Mouse (Mus musculus) testis, adult 2 months (tissue): ENCODE results near the gene Crybb2.

ENCODE experiments used
- CTCF ChIP-seq: fragments of 200-500 bp; IDR thresholded peaks from 2 replicates; pipeline ENCODE4 v1.5.1; 2012; ENCODE audit warnings: low read depth, mild to moderate bottlenecking, inconsistent platforms, low read length, moderate library complexity; ENCODE audit not compliant: control insufficient read depth, insufficient read depth, insufficient replicate concordance
- POLR2A ChIP-seq: fragments of 200-500 bp; IDR thresholded peaks from 2 replicates; pipeline ENCODE4 v1.6.1; 2012; ENCODE audit warnings: low read depth, mild to moderate bottlenecking, inconsistent platforms, low read length, moderate library complexity; ENCODE audit not compliant: control insufficient read depth

DNA sequence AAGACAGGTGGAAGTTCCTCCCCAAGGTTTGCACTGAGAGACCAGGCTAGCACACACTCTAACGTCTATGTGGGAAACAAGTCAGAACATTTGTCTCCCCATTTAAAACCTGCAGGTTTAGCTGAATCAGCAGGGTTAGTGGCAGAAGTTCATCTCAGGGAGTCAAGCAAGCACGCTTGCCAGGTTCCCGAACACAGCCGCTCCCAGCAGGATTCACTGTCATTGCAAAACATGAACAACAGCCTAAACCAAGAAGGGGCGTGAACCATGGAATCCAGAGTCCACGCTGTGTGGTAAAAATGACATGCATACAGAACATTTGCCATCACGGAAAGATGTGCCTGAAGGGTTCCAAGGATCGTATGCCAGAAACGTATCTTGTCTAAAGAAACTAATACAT is 35.1 kb upstream of the Crybb2 start:
- TF ChIP-seq POLR2A (no peak), CTCF (no peak)
